Mouse (Mus musculus) bone marrow, adult 2 months (tissue): ENCODE results near the gene Rrm2. TPM values are rescaled to one million over a fixed set of nuclear protein-coding genes. Genes with fewer than 3 reads are reported as not detected.

Experiments
- H3K27ac ChIP-seq: fragments of 200-500 bp; 2 replicates; pipeline ENCODE4 v1.5.1; 2012; ENCODE audit warnings: low read depth, mild to moderate bottlenecking, control low read depth, inconsistent platforms, low read length; ENCODE audit not compliant: control insufficient read depth, poor library complexity, insufficient read depth
- H3K4me1 ChIP-seq: fragments of 200-500 bp; 2 replicates; pipeline ENCODE4 v1.6.1; 2011; ENCODE audit warnings: low read length; ENCODE audit not compliant: control insufficient read depth, insufficient read depth
- H3K4me3 ChIP-seq: fragments of 200-500 bp; replicated peaks from 2 replicates; pipeline ENCODE3; 2011; ENCODE audit warnings: mild to moderate bottlenecking, low read depth, low read length, control low read depth; ENCODE audit not compliant: control insufficient read depth
- CTCF ChIP-seq: fragments of 200-500 bp; IDR thresholded peaks from 2 replicates; pipeline ENCODE4 v1.5.1; 2011; ENCODE audit warnings: low read length, control low read depth; ENCODE audit not compliant: control insufficient read depth, insufficient read depth
- POLR2A ChIP-seq: fragments of 200-500 bp; IDR thresholded peaks from 2 replicates; pipeline ENCODE4 v1.6.1; 2011; ENCODE audit warnings: low read depth, mild to moderate bottlenecking, control low read depth, low read length, borderline replicate concordance; ENCODE audit not compliant: control insufficient read depth
- WGBS: fragments of 180-500 bp; shearing (Covaris S2); methylation state at CpG from one replicate; pipeline ENCODE4 v1.1.7; 2018; 5-methylcytosine and 5-hydroxymethylcytosine counted together
- polyA plus RNA-seq: library from polyadenylated mRNA; stranded (reverse); fragments of >200 nt; gene quantifications from 2 replicates; pipeline ENCODE4 v1.2.4, GENCODE M21; 2011; ENCODE audit warnings: low replicate concordance; ENCODE audit not compliant: missing spikeins, insufficient read depth, insufficient read length

Rrm2 gene
- 203 and 291 TPM in 2 replicates for polyA plus RNA-seq

- WGBS, result under 1% methylated on average over 83 of the region's 83 CpGs
- H3K4me1 ChIP-seq, result peaks cover 3% of the 10 kb centered on the region
- TF ChIP-seq CTCF (peak; percentile 75), POLR2A (peak; percentile 82; the same call in 1 of the 2 replicates)
- peak within 1 kb of the TSS; percentile 100 for H3K4me3 ChIP-seq
- H3K27ac ChIP-seq, result peak within 1 kb of the TSS; percentile 90
These were observed at the start of gene Rrm2 for GRCm38 (mm10) chr12:24707954-24708823. Gene Rrm2, plus strand, starts transcription at chr12:24708241.

GRCm38 (mm10) chr12:24658998-24659397 lies 49.0 kb upstream of the Rrm2 start:
- Histone ChIP-seq H3K4me1 (peaks cover 5% of the 10 kb centered on the region; the same call in 1 of the 2 replicates), H3K4me3 (no peak overlapping the region), H3K27ac (no peak overlapping the region)
- 73% methylated on average over 4 of the region's 4 CpGs for WGBS
- TF ChIP-seq CTCF (no peak), POLR2A (no peak)

DNA sequence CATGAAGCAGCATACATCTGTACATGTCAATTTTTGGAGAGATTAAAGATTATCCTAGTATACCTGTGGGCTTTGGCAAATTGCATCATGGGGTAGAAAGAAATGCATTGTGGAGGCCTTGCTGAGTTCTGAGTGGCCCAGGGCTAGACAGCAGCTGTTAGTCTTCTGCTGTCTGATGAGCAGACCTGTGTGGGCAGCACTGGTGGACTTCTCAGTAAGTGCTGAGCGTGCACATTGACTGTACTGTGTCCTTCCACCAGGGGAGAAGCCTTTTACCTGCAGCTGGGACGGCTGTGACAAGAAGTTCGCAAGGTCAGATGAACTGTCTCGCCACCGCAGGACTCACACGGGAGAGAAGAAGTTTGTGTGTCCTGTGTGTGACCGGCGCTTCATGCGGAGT lies 48.1 kb upstream of the Rrm2 start:
- peaks cover 5% of the 10 kb centered on the region; the same call in 1 of the 2 replicates for H3K4me1 ChIP-seq
- 94% methylated on average over 9 of the region's 9 CpGs for WGBS
- TF ChIP-seq POLR2A (no peak), CTCF (0 out of 2 replicates have a peak, but pooled peaks have one; percentile 1)
- no peak overlapping the region for H3K27ac ChIP-seq
- H3K4me3 ChIP-seq, result no peak overlapping the region

DNA sequence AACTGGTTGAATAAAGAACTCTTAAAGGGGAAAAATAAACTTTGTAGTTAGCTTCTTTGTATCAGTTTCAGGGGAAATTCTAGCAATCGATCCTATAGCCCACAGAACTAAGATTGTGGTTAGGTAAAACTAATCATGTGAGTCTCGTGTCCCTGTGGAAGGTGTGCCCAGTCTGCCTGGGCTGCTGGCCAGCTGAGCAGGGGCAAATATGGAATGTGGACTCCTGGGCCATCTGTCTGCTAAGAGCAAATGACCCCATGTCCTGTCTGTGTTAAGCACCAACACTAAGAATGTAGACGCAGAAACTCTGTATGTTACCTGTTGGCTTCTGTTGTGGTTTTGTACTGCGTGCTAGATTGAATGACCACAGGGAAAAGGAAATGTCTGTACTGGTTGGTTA lies 46.9 kb upstream of the Rrm2 start:
- Histone ChIP-seq H3K27ac (no peak overlapping the region), H3K4me1 (peaks cover 2% of the 10 kb centered on the region; the same call in 1 of the 2 replicates), H3K4me3 (no peak overlapping the region)
- WGBS, result 20% methylated on average over 4 of the region's 4 CpGs
- TF ChIP-seq CTCF, result no peak
- TF ChIP-seq POLR2A, result no peak

DNA sequence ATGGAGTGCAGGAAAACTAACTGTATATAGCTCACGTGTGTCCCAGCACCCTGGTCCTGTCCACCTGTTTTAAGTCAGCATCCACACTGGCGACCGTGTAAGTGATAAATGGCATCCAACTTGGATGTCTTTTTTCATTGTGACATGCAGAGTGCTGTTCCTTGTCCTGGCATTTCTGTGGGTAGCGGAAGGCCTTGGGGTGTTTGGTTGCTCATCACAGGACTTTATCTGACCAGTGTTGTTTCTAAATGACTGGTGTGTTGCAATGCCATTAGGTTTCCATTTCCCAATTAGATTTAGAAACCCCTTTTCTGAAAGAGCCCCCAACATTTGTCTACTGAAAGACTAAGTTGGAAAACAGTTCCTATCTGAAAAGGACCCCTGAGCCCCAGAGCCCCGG lies 45.9 kb upstream of the Rrm2 start:
- WGBS, result 57% methylated on average over 5 of the region's 5 CpGs
- H3K27ac ChIP-seq, result no peak overlapping the region
- H3K4me1 ChIP-seq, result peaks cover 2% of the 10 kb centered on the region; the same call in 1 of the 2 replicates
- TF ChIP-seq CTCF (no peak), POLR2A (no peak)
- H3K4me3 ChIP-seq, result no peak overlapping the region

DNA sequence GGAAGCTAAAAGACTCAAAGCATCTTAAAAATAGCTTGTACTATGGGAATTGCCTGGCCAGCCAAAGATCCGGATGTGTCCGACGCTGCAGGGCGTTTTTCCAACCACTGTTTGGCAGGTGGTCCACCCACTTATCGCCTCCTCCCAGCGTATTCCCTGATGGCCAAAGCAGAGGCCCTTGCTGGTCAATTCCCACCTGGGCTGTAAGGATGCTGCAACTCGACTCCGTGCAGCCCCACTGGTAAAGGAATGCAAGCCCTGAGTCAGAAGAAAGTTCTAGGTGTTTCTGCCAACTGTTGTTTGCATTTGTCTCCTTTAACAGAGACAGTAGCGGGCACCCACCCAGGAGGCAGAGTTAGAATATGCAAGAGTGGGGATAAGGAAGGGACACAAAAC lies 27.9 kb upstream of the Rrm2 start:
- WGBS, result 55% methylated on average over 9 of the region's 9 CpGs
- no peak overlapping the region for H3K27ac ChIP-seq
- no peak for TF ChIP-seq POLR2A
- no peak for TF ChIP-seq CTCF
- H3K4me1 ChIP-seq, result no peaks in the 10 kb centered on the region
- H3K4me3 ChIP-seq, result no peak overlapping the region

DNA sequence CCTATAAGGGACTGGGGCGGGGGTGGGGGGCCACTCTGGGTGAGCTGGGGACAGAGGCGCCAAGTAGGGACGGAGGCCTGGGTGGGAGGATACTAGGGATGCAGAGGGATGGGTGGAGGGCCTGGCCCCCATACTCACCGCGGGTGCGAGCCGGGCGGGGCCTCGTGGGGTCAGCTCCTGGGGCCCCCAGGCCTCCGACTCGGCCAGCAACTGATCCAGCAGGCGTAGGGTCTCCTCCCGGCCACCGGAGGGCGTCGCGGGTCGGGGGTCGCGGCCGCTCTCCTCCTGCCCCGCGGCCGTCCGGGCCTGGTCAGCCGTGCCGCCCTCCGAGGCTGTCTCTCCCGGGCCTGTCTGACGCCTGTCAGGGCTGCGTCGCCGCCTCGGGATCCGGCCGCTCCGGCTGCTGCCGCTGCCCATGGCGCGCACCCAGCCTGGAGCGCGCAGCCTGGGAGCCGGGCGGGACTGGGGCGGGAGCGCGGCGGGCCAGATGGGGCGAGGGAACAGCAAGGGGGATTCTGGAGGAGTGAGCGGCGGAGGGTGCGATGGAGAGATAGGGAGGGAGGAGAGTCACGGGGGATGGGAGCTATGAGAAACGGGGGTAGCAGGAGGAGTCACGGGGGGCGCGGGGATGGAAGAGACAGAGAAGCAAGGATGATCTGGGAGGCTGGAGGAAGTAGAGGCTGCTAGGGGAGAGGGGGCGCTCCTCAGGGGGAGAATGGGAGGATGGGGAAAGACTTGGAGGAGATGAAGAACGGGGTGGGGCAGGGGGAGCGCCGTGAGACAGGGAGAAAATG lies 27.4 kb upstream of the Rrm2 start:
- no peaks in the 10 kb centered on the region for H3K4me1 ChIP-seq
- 7% methylated on average over 61 of the region's 61 CpGs for WGBS
- no peak for TF ChIP-seq CTCF
- TF ChIP-seq POLR2A, result no peak
- no peak overlapping the region for H3K4me3 ChIP-seq
- H3K27ac ChIP-seq, result no peak overlapping the region; the same call in 1 of the 2 replicates

GRCm38 (mm10) chr12:24681286-24682023 lies 26.6 kb upstream of the Rrm2 start, which contains the start of gene Cys1:
Gene Cys1, minus strand, starts transcription at chr12:24681813.
- Histone ChIP-seq H3K4me3 (no peak within 1 kb of the TSS), H3K4me1 (no peaks in the 10 kb centered on the region), H3K27ac (no peak within 1 kb of the TSS; the same call in 1 of the 2 replicates)
- no peak for TF ChIP-seq CTCF
- TF ChIP-seq POLR2A, result no peak
- 6% methylated on average over 20 of the region's 20 CpGs for WGBS
